Mouse (Mus musculus) midbrain, embryonic 12.5 days (tissue): ENCODE results near the gene Edar. TPM values are rescaled to one million over a fixed set of nuclear protein-coding genes. Genes with fewer than 3 reads are reported as not detected.

Source experiments
- ATAC-seq: fragments of 200-750 bp; cut with Nextera tagmentation; 2 replicates; pipeline ENCODE4 v1.8.0; 2017; ENCODE audit warnings: low read depth, moderate TSS enrichment, moderate library complexity; ENCODE audit not compliant: low FRiP score
- H3K27ac ChIP-seq: fragments of 300-500 bp; sonication (generic); replicated peaks from 2 replicates; pipeline ENCODE4 v1.5.1; 2016; ENCODE audit warnings: mild to moderate bottlenecking
- H3K27me3 ChIP-seq: fragments of 300-500 bp; sonication (generic); 2 replicates; pipeline ENCODE4 v1.6.1; 2016; ENCODE audit warnings: mild to moderate bottlenecking
- H3K36me3 ChIP-seq: fragments of 300-500 bp; sonication (generic); 2 replicates; pipeline ENCODE4 v1.6.1; 2016
- H3K4me1 ChIP-seq: fragments of 300-500 bp; sonication (generic); 2 replicates; pipeline ENCODE4 v1.6.1; 2016
- H3K4me2 ChIP-seq: fragments of 300-500 bp; sonication (generic); replicated peaks from 2 replicates; pipeline ENCODE4 v1.6.1; 2016; ENCODE audit warnings: mild to moderate bottlenecking, moderate library complexity
- H3K4me3 ChIP-seq: fragments of 300-500 bp; sonication (generic); 2 replicates; pipeline ENCODE4 v1.5.1; 2016; ENCODE audit warnings: mild to moderate bottlenecking
- H3K9ac ChIP-seq: fragments of 300-500 bp; sonication (generic); replicated peaks from 2 replicates; pipeline ENCODE4 v1.6.1; 2016; ENCODE audit warnings: mild to moderate bottlenecking, moderate library complexity
- H3K9me3 ChIP-seq: fragments of 300-500 bp; sonication (generic); 2 replicates; pipeline ENCODE4 v1.6.1; 2016; ENCODE audit warnings: mild to moderate bottlenecking
- WGBS: fragments of 180-500 bp; shearing (Covaris S2); methylation state at CpG from one replicate; pipeline ENCODE4 v1.1.7; 2016; 5-methylcytosine and 5-hydroxymethylcytosine counted together
- polyA plus RNA-seq: library from polyadenylated mRNA; unstranded; fragments of >200 nt; fragmentation: Nextera tagmentation; extraction: Ambion mirVana; gene quantifications from 2 replicates; pipeline ENCODE4 v1.2.1, GENCODE M21; 2016

The Edar gene
- polyA plus RNA-seq, 1 experiment from 2014 or later = 0.33 TPM

DNA sequence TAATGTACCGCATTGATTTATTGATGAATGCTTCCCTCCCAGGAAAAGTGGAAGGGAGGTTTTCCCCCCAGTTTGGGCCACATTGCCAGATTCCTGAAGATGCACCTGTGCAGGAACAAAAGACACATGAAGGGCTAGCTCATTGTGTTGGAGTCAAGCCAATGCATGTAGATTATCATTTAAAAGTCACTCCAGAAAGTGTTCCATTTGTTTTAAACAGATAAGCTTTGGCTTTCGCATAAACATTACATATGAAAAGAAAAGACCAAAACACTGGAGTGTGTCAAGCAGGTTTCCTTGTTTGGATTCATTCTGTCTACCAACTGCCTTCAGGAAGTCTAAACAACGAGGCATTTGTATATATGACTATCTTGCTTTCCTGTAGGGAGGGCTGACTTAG, 81.0 kb downstream of the Edar start:
- H3K4me3 ChIP-seq = no peak overlapping the region
- no peaks in the 10 kb centered on the region for H3K36me3 ChIP-seq
- 0 out of 2 replicates have a peak, but pooled peaks cover 3% of the 10 kb centered on the region for H3K9me3 ChIP-seq
- no peak for ATAC-seq
- no peaks in the 10 kb centered on the region for H3K27me3 ChIP-seq
- no peaks in the 10 kb centered on the region for H3K4me1 ChIP-seq
- no peak overlapping the region for H3K4me2 ChIP-seq
- 89% methylated on average over 3 of the region's 3 CpGs for WGBS
- H3K9ac ChIP-seq = no peak overlapping the region
- H3K27ac ChIP-seq = no peak overlapping the region

DNA sequence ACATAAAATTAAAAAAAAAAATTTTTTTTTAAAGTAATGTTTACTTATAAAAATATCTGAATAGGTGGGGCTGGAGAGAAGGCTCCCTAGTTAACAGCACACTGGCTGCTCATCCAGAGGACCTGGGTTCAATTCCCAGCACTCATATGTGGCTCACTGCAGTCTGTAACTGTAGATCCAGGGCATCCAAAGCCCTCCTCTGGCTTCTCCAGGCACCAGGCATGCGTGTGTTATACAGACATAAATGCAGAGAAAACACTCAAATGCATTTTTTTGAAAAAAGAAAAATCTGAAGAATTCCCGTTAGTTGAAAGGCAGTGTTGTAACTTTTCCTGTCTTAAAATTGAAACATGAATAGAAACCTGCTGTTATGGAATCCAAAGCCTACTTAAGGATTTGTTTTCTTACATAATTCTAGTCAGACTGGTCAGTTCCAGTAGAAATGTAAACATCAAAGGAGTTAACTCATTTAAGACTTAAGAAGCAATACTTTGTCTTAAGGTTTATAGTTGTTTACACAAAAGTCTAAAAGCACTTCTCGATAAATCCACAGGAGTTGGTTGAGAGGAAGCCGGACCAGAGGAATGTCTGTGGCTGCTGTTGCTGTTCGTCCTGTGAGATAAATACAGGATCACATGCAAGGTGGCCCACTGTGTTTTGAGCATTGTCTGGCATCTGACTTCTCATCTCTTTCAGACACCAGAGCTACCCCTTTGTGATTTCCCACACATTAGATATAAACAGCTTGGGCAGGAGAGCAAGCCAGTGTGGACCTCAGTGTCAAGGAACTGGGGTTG, 89.8 kb downstream of the Edar start:
- no peak for ATAC-seq
- 0 out of 2 replicates have a peak, but pooled peaks cover 4% of the 10 kb centered on the region for H3K9me3 ChIP-seq
- WGBS = 80% methylated on average over 5 of the region's 5 CpGs
- no peak overlapping the region for H3K4me2 ChIP-seq
- no peak overlapping the region for H3K27ac ChIP-seq
- no peaks in the 10 kb centered on the region for H3K27me3 ChIP-seq
- H3K36me3 ChIP-seq = no peaks in the 10 kb centered on the region
- no peak overlapping the region for H3K9ac ChIP-seq
- H3K4me1 ChIP-seq = no peaks in the 10 kb centered on the region
- no peak overlapping the region for H3K4me3 ChIP-seq

DNA sequence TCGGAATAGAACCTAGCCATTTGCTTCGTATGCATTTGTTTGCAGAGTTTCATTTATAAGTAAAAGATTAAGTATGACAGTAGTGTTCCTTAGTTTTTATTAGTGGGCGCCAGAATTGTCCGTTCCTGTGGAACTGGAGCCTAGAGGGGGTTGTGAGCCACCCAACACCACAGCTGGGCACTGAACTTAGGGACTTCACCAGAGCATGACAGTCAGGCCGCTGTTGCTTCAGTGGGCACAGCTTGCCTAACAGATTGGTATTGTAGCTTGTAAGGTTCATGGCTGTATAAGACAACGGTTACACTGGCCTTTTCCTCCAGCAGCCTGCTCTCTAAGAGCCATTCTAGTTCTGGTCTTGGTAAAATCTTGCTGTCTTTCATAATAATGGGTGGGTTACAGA, 114.9 kb downstream of the Edar start:
- ATAC-seq = no peak
- H3K36me3 ChIP-seq = no peaks in the 10 kb centered on the region; the same call in 1 of the 2 replicates
- H3K27me3 ChIP-seq = no peaks in the 10 kb centered on the region
- H3K9ac ChIP-seq = no peak overlapping the region
- H3K4me1 ChIP-seq = no peaks in the 10 kb centered on the region
- H3K4me3 ChIP-seq = no peak overlapping the region
- no peak overlapping the region for H3K27ac ChIP-seq
- no peak overlapping the region for H3K4me2 ChIP-seq
- H3K9me3 ChIP-seq = no peaks in the 10 kb centered on the region
- 89% methylated on average over 6 of the region's 6 CpGs for WGBS

DNA sequence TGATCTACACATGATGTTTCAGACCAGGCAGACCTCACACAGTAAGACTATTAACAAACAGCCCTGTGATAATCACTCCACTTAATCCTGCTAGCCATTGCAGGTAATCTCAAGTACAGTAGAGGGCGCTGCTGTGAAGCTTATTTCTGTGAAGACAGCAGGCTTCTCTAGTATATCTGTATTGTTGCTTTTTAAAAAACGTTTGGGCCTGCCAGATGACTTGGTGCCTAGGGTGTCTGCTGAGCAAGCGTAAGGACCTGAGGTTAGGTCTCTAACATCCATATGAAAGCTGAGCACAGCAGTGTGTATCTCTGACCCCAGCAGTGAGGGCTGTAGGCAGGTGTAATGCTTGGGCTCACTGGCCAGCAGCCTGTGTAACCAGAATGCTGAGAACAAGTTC, 115.6 kb downstream of the Edar start:
- Histone ChIP-seq H3K9me3 (no peaks in the 10 kb centered on the region), H3K36me3 (no peaks in the 10 kb centered on the region; the same call in 1 of the 2 replicates), H3K4me2 (no peak overlapping the region), H3K4me1 (no peaks in the 10 kb centered on the region), H3K27me3 (no peaks in the 10 kb centered on the region), H3K4me3 (no peak overlapping the region), H3K9ac (no peak overlapping the region), H3K27ac (no peak overlapping the region)
- WGBS = 24% methylated on average over 3 of the region's 3 CpGs
- peak; percentile 60; the same call in 1 of the 2 replicates for ATAC-seq

DNA sequence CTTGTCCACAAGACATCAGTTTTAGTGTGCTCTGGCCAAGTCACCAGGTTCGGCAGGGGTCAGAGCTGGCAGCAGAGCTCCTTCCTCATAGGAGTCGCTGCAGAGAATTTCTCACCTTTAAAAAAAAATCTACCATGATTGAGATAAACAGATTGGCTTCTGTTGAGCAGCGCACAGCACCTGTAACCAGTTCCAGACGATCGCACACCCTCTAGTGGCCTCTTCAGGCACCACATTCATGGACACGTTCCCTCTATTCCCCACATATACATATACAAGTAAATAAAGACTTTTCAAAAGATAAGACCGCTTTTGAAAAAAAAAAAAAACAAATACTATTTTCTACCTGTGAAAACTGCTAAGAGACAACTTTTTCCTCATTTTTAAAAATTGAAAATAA, 116.4 kb downstream of the Edar start:
- Histone ChIP-seq H3K27me3 (no peaks in the 10 kb centered on the region), H3K4me3 (no peak overlapping the region), H3K4me2 (no peak overlapping the region), H3K4me1 (no peaks in the 10 kb centered on the region), H3K36me3 (no peaks in the 10 kb centered on the region), H3K9ac (no peak overlapping the region), H3K27ac (no peak overlapping the region), H3K9me3 (no peaks in the 10 kb centered on the region)
- no peak for ATAC-seq
- WGBS = 28% methylated on average over 7 of the region's 7 CpGs

DNA sequence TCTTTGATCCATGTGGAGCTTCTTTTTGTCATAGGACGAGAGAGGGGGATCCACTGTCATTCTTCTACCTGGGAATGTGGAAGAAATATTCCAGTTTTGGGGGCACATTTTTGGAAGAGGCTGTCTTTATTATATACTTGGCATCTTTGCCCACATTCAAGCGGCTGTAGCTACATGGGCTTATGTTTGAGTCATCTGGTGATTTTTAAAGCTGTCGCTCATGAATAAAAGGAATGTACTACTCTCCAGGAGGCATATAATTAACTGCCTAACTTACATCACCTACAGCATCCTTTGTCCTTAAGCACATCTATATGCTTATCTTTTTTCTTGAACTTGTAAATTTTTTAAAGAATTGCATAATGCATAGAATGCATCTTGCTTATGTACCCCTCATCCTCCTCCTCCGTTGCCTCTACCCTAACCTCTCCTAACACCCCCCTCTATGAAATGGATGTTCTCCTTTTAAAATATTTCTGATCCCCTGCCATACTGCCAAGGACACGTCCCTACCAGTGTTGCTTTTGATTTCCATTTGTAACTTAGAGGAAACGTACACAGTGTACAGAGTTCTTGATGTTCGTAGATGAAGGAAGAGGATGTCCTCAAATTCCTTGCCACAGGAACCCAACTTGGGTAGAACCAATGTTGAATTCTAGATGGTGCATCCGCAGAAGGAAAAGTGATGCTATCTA, 120.6 kb downstream of the Edar start:
- WGBS = 90% methylated on average over 8 of the region's 8 CpGs
- ATAC-seq = no peak
- H3K9ac ChIP-seq = no peak overlapping the region

More for the DNA sequence above, 120.6 kb downstream of the Edar start:
- Histone ChIP-seq H3K27ac (no peak overlapping the region), H3K4me3 (no peak overlapping the region), H3K4me1 (no peaks in the 10 kb centered on the region), H3K27me3 (no peaks in the 10 kb centered on the region), H3K4me2 (no peak overlapping the region), H3K9me3 (no peaks in the 10 kb centered on the region), H3K36me3 (no peaks in the 10 kb centered on the region)

Other genes starting within 250 kb of the Edar start
- 28.5 and 33.9 TPM in 2 replicates for gene Ranbp2, start 228.7 kb downstream of the Edar start, polyA plus RNA-seq
- 15.3 and 15.4 TPM in 2 replicates for gene Ccdc138, start 177.7 kb downstream of the Edar start, polyA plus RNA-seq
- not detected in 2 replicates for gene Gm17542, start 42.6 kb upstream of the Edar start, polyA plus RNA-seq
- 0.97 and 1.7 TPM in 2 replicates for gene Sh3rf3, start 137.7 kb upstream of the Edar start, polyA plus RNA-seq